8 mouse cellular contexts compared by ENCODE assay signal in the genomic region with DNA sequence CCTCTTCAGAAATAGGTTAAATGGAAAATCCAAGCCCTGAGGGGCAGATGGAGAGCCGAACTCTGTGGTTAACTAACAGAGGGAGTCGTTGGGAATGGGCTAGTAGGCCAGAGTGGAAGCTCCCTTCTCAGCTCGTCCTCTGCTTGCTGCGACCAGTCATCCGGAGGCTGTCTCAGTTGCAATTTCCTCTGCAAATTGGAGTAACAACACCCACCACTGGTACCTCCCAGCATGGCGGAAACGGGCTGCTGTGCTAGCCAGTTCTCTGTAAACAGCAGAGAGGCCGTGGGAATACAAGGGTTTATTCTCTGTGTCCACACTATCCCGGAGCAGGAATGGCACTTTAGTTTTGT. TPM values are rescaled to one million over a fixed set of nuclear protein-coding genes. Genes with fewer than 3 reads are reported as not detected.
DNase-seq lines count a peak whose midpoint lies in the region; ATAC-seq and TF ChIP-seq lines count a peak whose summit lies in the region.

No protein-coding gene starts in this region.

- 9% methylated on average over 9 of the region's 9 CpGs for WGBS in kidney, postnatal 0 days

- no peaks in the 10 kb centered on the region for H3K36me3 ChIP-seq in kidney, postnatal 0 days (ENCODE audit: insufficient read depth, low read length)

- H3K9me3 ChIP-seq in kidney, postnatal 0 days (replicated peaks; ENCODE audit: low read length), result no peaks in the 10 kb centered on the region

- DNase-seq in gastrocnemius, adult 2 months, result peak; percentile 48
- DNase-seq in gastrocnemius, postnatal 4 days (ENCODE audit: low spot score in 2 of 2), result no peak
- DNase-seq in heart, adult 9 months (ENCODE audit: low spot score in 2 of 2), result peak; percentile 58 to 72
- DNase-seq in kidney, postnatal 0 days (ENCODE audit: low spot score), result no peak
- DNase-seq in lung, postnatal 4 days, result peak; percentile 75 to 77
- DNase-seq in thymus, adult 18-20 months, result peak; percentile 63 to 80
- no peak for DNase-seq in gastrocnemius, adult 8-10 months (ENCODE audit: low spot score in 2 of 2)
- no peak for DNase-seq in layer of hippocampus, adult 9-10 months (ENCODE audit: low spot score)

- H3K4me3 ChIP-seq in gastrocnemius, adult 2 months, result peak overlapping the region; percentile 53
- H3K4me3 ChIP-seq in kidney, postnatal 0 days (replicated peaks; ENCODE audit: low read depth, low read length), result no peak overlapping the region

- ATAC-seq in kidney, postnatal 0 days (replicated peaks; ENCODE audit: low FRiP score, low read depth), result no peak

- H3K4me2 ChIP-seq in kidney, postnatal 0 days (ENCODE audit: low read length), result peak overlapping the region; percentile 45

- TF ChIP-seq CTCF in gastrocnemius, adult 2 months (IDR thresholded peaks at IDR 0.05), result no peak
- no peak for TF ChIP-seq CTCF in kidney, postnatal 0 days (IDR thresholded peaks at IDR 0.05; ENCODE audit: low read depth)

- peak overlapping the region; percentile 97 for H3K27ac ChIP-seq in gastrocnemius, adult 2 months
- peak overlapping the region; percentile 98 for H3K27ac ChIP-seq in kidney, postnatal 0 days

- intact Hi-C loops in gastrocnemius, adult 2 months (cut with DNase I), result loop anchor here (5.0 kb wide), 1 partner anchor 269 kb away; a partner anchor contains a TSS

- H3K9ac ChIP-seq in kidney, postnatal 0 days (ENCODE audit: low read depth, low read length), result peak overlapping the region; percentile 56

- H3K27me3 ChIP-seq in kidney, postnatal 0 days (ENCODE audit: insufficient read depth, low read length), result no peaks in the 10 kb centered on the region

- H3K4me1 ChIP-seq in kidney, postnatal 0 days (replicated peaks; ENCODE audit: insufficient read depth, low read length), result peaks cover 73% of the 10 kb centered on the region

RNA-seq across cellular contexts. Expression of a gene that starts 15.2 kb away (rescaled TPM):
- 10 to 100 TPM; 14.1 to 46.8 TPM for total RNA-seq in gastrocnemius, adult 2 months (2021)
- total RNA-seq in gastrocnemius, postnatal 4 days (2021), result 10 to 100 TPM; 22.4 to 26.7 TPM
- 37.5 and 39.2 TPM in 2 replicates for polyA plus RNA-seq in kidney, postnatal 0 days (2015; fragmentation: Nextera tagmentation; extraction: Ambion mirVana)
- 10 to 100 TPM in 3 of 4 experiments, 1 to 10 TPM in 1; 8.6 to 22.9 (median 14.3) TPM for total RNA-seq in gastrocnemius, adult 8-10 months (2022)

RNA-seq across cellular contexts. Expression of a gene that starts 26.7 kb away (rescaled TPM):
- 100 to 1,000 TPM in 1 of 2 experiments, 10 to 100 TPM in 1; 53.6 to 322 TPM for total RNA-seq in gastrocnemius, adult 2 months (2021)
- total RNA-seq in gastrocnemius, postnatal 4 days (2021), result 100 to 1,000 TPM; 108 to 184 TPM
- 7.8 and 9.4 TPM in 2 replicates for polyA plus RNA-seq in kidney, postnatal 0 days (2015; fragmentation: Nextera tagmentation; extraction: Ambion mirVana)
- 100 to 1,000 TPM in 1 of 4 experiments, 10 to 100 TPM in 3; 25.4 to 104 (median 52.6) TPM for total RNA-seq in gastrocnemius, adult 8-10 months (2022)

RNA-seq across cellular contexts. Expression of a gene that starts 47.3 kb away (rescaled TPM):
- not detected for total RNA-seq in gastrocnemius, adult 2 months (2021)
- total RNA-seq in gastrocnemius, postnatal 4 days (2021), result under 1 TPM; 0.16 to 0.27 TPM
- 0.41 and 0.58 TPM in 2 replicates for polyA plus RNA-seq in kidney, postnatal 0 days (2015; fragmentation: Nextera tagmentation; extraction: Ambion mirVana)
- not detected for total RNA-seq in gastrocnemius, adult 8-10 months (2022)

Comparison
In these comparisons a context has a peak if more than half of its experiments do, and no peak if none do; other contexts are left out.
1. DNase-seq: peak in gastrocnemius, adult 2 months (single experiment), heart, adult 9 months (2 of 2), lung, postnatal 4 days (2 of 2) and thymus, adult 18-20 months (2 of 2); none in gastrocnemius, postnatal 4 days (0 of 2), kidney, postnatal 0 days (single experiment), gastrocnemius, adult 8-10 months (0 of 2) and layer of hippocampus, adult 9-10 months (single experiment).